Mouse (Mus musculus): ENCODE data around the gene Cdc42ep1. TPM values are rescaled to one million over a fixed set of nuclear protein-coding genes. Genes with fewer than 3 reads are reported as not detected.
A peak's percentile ranks its signal among the peaks of the same experiment; 100 is the strongest.
"Not testable (repeated sequence)": the region's sequence is repeated elsewhere in the genome, so short reads cannot be mapped to it uniquely, and the experiment has no call there.

Gene Cdc42ep1
- total RNA-seq, 2 experiments from 2014 or later, result 6.5 to 11.0 TPM

DNA sequence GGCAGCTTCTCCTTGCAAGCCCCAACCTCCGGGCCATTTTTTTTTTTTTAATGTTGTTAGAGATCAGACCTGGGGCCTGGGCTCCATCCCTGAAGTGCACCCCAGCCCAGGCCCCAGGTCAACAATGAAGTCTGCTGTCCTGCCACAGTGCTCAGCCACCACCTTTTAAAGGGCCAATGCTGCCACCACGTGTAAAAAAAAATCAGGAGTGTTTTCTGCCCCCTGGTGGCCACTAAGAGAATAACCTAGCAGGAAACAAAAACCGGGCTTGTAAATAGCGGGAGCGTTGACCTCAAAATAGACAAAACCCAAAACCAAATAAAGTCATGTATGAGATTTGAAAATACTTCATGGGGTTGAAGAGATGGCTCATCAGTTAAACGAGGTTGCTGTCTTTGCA is 27.4 kb downstream of the Cdc42ep1 start:
- DNase-seq (ENCODE audit: low spot score in 2 of 2), result peak in 1 of 2 experiments; percentile 52
- intact Hi-C loops (cut with DNase I), result loop anchor here (5.0 kb wide), 1 partner anchor 42 kb away; no protein-coding TSS in a partner anchor

DNA sequence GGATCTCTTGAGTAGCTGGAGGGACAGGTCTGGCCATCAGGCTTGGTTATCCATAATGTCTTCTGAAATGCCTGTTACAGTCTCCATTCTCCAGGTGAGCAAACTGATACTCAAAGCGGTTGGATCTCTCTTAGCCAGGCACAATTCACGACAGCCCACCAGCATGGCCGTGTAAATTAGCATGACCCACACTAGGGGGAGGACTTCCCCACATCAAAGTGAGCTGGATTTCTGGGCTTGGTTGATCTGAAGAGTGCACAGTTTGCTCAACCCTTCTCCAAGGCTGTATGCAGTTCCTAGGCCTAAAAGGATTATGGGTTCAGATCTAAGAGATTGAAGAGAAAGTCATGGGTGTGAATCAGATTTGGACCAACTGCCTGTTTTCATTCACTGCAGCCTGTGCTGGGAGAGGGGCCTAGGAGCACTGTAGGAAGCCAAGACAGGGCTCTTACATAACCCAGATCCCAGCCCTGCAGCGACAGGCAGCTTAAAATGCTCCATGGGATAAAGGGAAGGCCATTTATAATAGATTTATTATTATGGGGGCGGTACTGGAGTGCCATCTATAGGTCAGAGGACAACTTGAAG is 29.7 kb downstream of the Cdc42ep1 start:
- intact Hi-C loops (cut with DNase I), result loop anchor here (5.0 kb wide), 1 partner anchor 45 kb away; no protein-coding TSS in a partner anchor

GRCm38 (mm10) chr15:78873803-78874435 is 31.5 kb downstream of the Cdc42ep1 start:
- DNase-seq (ENCODE audit: low spot score in 2 of 2), result no peak
- intact Hi-C loops (cut with DNase I), result loop anchor here (5.0 kb wide), 1 partner anchor 47 kb away; no protein-coding TSS in a partner anchor

More for the DNA sequence above, 29.7 kb downstream of the Cdc42ep1 start:
- DNase-seq (ENCODE audit: low spot score in 2 of 2), result no peak

DNA sequence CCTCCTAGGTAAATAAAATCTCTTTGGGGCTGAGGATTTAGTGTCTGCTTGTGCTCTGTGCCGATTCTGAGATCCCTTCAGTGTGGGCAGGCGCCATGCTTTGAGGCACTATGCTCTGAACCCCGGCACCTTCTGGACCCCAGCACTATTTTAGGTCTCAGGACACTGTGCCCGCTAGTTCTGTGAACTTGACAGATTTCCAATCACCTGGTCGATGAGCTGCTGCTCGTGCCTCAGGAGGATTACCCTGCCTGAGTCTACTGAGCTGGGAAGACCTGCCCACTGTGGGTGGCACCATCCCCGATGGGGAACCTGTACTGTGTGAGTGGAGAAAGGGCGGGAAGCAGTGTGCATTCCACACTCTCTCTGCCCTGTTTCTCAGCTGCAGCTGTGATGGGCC is 32.6 kb downstream of the Cdc42ep1 start:
- DNase-seq (ENCODE audit: low spot score in 2 of 2), result no peak
- intact Hi-C loops (cut with DNase I), result loop anchor here (5.0 kb wide), 1 partner anchor 48 kb away; no protein-coding TSS in a partner anchor

DNA sequence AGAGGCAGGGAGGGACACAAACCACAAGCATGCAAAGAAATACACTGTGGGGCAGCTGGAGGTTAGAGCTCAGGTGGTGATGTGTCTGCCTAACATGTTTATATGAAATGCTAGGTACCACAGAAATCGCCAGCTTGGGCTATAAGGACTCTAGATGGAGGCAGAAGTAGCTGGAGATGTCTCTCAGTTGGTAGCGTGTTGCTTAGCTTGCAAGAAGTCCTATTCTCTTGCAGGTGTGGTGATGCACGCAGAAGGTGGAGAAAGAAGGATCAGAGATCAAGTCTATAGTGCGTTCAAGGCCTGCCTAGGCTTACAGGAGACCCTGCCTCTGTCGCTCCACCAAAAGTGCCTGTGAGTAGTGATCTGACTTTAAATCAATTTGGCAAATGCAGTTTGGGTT is 33.1 kb downstream of the Cdc42ep1 start:
- intact Hi-C loops (cut with DNase I), result no loop called here
- DNase-seq (ENCODE audit: low spot score in 2 of 2), result no peak

DNA sequence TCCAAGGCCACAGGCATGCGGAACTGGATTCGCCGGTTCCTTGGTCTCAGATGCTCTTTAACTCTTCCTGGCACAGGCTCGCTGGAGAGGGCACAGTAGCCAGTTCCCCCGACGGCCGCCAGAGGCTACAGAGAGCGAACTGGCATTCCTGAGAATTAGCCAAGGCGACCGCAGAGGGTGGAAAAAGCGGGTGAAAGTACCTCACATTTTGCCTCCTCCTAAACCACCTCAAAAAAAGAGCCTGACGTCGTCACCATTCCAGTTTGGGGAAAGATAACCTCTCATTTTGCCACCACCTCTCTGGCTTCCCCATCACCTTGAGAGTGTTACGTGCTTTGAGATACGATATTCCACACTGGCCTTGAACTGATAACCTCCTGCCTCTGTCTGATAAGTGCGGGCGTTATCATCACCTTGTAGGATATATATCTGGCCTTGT is 33.9 kb downstream of the Cdc42ep1 start:
- intact Hi-C loops (cut with DNase I), result no loop called here
- DNase-seq (ENCODE audit: low spot score in 2 of 2), result peak; percentile 83 to 91

GRCm38 (mm10) chr15:78876991-78877809 is 34.8 kb downstream of the Cdc42ep1 start, which contains the start of gene Gga1:
Gga1 (plus strand) TSS chr15:78877190.
- peak; percentile 95 to 97 for DNase-seq (ENCODE audit: low spot score in 2 of 2)
- intact Hi-C loops (cut with DNase I), result no loop called here

DNA sequence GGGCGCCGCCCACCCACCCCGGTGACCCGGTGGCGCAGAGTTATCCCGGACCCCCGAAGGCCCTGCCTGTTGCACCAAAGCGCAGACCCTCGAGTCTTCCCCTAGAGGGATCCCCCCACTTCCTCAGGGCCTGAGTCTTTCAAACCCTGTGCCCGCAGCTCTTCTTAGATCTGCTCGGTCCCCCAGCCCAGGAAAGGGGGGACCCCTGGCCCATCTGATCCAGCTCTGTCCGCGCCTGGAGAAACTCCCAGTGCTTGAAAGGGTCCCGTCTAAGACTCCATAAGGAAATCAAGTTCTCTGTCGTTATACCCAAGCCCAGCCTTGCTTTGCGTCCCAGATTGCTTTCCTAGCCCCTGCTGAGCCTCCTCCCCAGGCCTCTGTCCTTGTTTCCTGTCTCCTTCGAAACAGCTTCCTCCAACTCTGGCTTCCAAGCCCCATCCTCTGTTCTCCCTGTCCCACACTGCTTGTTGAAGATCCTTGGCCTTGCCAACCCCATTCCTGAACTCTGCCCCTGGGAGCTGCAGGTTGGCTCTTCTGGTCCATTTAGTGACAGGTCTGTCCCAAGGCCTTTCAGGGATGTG is 35.5 kb downstream of the Cdc42ep1 start:
- DNase-seq (ENCODE audit: low spot score in 2 of 2), result no peak
- intact Hi-C loops (cut with DNase I), result no loop called here

GRCm38 (mm10) chr15:78878792-78879516 is 36.5 kb downstream of the Cdc42ep1 start:
- intact Hi-C loops (cut with DNase I); DNase-seq (ENCODE audit: low spot score in 2 of 2): not testable (repeated sequence)

GRCm38 (mm10) chr15:78880432-78880831 is 38.0 kb downstream of the Cdc42ep1 start:
- intact Hi-C loops (cut with DNase I), result no loop called here
- DNase-seq (ENCODE audit: low spot score in 2 of 2), result no peak

GRCm38 (mm10) chr15:78881828-78882227 is 39.4 kb downstream of the Cdc42ep1 start:
- no peak for DNase-seq (ENCODE audit: low spot score in 2 of 2)
- intact Hi-C loops (cut with DNase I), result no loop called here

DNA sequence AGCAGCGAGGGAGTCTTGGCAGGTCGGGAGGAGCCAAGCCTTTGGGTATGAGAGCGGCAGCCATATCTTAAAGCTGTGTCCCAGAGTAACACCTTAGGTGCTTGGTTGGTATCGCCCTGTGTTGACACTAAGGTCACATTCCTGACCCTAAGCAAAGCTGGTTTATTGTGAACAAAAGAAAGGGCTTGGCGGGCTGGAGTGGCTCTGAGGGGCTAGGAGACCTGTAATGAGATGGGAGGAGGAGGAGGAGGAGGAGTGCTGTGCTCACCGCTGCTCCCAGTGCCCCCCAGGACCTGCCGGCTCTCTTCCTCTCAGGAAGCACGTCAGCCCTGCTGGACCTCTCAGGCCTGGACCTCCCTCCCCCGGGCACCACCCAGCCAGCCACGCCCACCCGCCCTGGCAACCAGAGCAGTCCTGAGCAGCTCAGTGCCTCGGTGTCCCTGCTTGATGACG is 47.0 kb downstream of the Cdc42ep1 start:
- intact Hi-C loops (cut with DNase I), result no loop called here
- no peak for DNase-seq (ENCODE audit: low spot score in 2 of 2)

DNA sequence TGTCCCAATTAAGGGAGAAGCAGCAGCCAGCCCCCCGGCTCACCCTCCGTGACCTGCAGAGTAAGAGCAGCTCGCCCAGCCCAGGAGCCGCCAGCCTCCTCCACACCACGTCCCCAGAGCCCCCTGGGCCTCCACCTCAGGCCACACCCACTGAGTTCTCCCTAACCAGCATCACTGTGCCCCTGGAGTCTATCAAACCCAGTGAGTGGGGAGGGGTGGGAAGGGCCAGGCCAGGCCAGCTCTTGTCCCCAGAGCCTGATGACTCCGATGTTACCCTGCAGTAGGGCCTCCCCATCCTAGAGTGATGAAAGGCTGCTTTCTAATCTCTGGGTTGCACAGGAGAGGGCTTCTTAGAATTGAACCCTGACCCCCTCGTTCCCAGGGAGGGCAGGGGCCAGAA is 50.0 kb downstream of the Cdc42ep1 start:
- intact Hi-C loops (cut with DNase I), result no loop called here
- DNase-seq (ENCODE audit: low spot score in 2 of 2), result no peak

- DNase-seq (ENCODE audit: low spot score in 2 of 2), result no peak
- intact Hi-C loops (cut with DNase I), result no loop called here
These were observed 52.3 kb downstream of the Cdc42ep1 start for GRCm38 (mm10) chr15:78894726-78895125.

DNA sequence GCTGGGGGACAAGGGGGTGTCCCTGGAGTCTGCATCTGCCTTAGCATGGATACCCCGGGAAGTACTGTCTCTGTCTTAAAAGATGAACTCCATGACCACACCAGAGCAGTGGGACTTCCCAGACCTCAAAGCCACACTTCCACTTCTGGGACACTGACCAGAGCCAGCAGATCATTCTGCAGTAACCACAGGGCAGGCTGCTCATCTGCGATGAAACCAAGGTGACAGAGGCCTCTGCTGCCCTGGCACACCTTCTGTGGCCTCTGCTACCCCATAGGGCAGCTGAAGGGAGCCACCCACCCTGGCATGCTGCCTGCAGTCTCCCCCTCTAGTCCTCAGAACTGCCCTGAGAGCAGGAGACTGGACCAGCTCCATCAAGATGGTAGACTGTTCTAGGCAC is 53.3 kb downstream of the Cdc42ep1 start:
- DNase-seq (ENCODE audit: low spot score in 2 of 2), result no peak
- intact Hi-C loops (cut with DNase I), result no loop called here

GRCm38 (mm10) chr15:78896149-78896548 is 53.7 kb downstream of the Cdc42ep1 start:
- intact Hi-C loops (cut with DNase I), result no loop called here
- DNase-seq (ENCODE audit: low spot score in 2 of 2), result no peak

GRCm38 (mm10) chr15:78897488-78897887 is 55.1 kb downstream of the Cdc42ep1 start:
- no peak for DNase-seq (ENCODE audit: low spot score in 2 of 2)
- intact Hi-C loops (cut with DNase I), result no loop called here

DNA sequence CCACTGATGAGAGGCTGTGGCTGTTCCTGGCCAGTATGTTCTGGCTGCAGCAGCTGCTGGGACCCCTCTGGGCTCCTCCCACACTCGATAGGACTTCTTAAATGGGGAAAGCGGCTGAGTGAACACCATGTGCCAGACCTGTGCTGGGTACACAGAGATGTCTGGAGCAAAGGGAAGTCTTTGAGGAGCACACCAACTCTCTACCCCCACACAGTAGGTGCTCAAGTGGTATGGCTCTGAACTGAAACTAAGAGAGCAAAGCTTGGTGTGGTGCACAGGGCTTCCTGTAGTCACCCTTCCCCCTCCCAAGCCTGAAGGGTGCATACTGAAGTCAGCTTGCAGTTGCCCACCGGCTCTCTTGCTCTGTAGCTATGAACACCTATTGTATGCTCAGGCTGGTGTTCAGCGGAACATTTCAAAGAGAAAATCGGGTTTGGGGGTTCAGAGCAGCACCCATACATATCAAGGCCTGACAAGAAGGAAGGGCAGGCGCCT is 56.1 kb downstream of the Cdc42ep1 start:
- intact Hi-C loops (cut with DNase I), result no loop called here
- no peak for DNase-seq (ENCODE audit: low spot score in 2 of 2)

- no peak for DNase-seq (ENCODE audit: low spot score in 2 of 2)
- intact Hi-C loops (cut with DNase I), result no loop called here
These were observed 57.0 kb downstream of the Cdc42ep1 start, which contains the start of gene Gm49510 for GRCm38 (mm10) chr15:78899409-78899739. Gm49510 (plus strand) TSS chr15:78899667.
